Mouse (Mus musculus): Measurements from ENCODE around the gene Mthfsl. TPM values are rescaled to one million over a fixed set of nuclear protein-coding genes. Genes with fewer than 3 reads are reported as not detected.
"Not testable (repeated sequence)": the region's sequence is repeated elsewhere in the genome, so short reads cannot be mapped to it uniquely, and the experiment has no call there.

Gene Mthfsl
- polyA plus RNA-seq (2014; fragmentation: Nextera tagmentation; extraction: Ambion mirVana), result 27.5 and 29.6 TPM in 2 replicates

DNA sequence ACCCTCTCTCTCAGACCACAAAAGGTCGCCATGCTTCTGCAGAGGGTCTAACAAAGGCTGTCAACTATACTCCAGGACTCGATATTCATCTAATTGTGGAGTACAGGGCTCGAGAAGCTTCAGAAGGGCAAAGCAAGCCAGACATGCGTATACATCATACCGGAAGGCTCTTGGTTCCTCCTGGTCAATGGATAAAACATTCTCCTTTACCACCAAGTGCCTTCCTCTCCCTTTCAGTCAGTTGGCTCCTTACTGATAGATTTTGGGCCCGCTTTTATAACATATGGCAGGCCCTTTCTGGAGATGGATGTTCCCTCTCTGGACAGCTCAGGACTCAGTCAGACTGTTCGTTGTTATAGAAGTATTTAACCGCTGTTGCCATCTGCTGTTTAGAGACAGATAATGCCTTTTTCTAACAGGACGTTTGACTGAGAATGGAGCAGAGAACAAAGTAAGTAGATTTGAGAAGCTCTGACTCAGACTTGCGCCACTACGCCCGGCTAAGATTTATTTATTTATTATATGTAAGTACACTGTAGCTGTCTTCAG is at the start of gene Mthfsl:
Gene Mthfsl, minus strand, starts transcription at position 308 of the 549 bp plus-strand sequence.
- H3K9me3 ChIP-seq (ENCODE audit: control insufficient read depth, low read length); H3K9ac ChIP-seq (ENCODE audit: low read length); H3K36me3 ChIP-seq (ENCODE audit: control insufficient read depth, insufficient read depth, low read length); H3K4me1 ChIP-seq (ENCODE audit: control insufficient read depth, insufficient read depth, low read length); H3K27ac ChIP-seq (replicated peaks; ENCODE audit: low read depth, low read length); H3K4me3 ChIP-seq (ENCODE audit: low read depth, low read length); H3K27me3 ChIP-seq (ENCODE audit: control insufficient read depth, insufficient read depth, low read length): not testable (repeated sequence)
- DNase-seq (ENCODE audit: low spot score) (peak; percentile 22), ATAC-seq (ENCODE audit: insufficient number of reproducible peaks, low FRiP score, low TSS enrichment, low read depth) (peak; percentile 41; the same call in 1 of the 2 replicates)
- 34% methylated on average over 11 of the region's 12 CpGs for WGBS
- H3K4me2 ChIP-seq (ENCODE audit: low read depth, severe bottlenecking), result peak within 1 kb of the TSS; percentile 25

DNA sequence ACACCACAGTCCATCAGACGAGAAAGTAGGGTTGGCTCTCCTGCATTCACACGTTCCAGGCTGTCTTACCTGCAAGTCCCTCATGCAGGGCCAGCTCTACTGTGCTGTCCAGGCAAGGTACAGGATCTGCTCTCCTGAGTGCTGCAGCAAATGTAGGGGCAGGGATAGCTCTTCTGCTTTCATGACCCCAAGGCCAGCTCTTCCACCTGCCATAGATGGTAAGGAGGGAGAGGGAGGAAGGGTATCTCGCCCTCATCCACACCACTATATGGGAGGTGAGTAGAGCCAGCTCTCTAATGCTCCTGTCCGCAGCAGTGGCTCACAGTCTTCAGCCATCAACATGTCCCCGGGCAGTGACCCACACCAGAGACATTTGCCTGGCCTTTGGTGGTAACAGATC is 49.4 kb upstream of the Mthfsl start:
- not testable (repeated sequence) for DNase-seq (ENCODE audit: low spot score); H3K4me1 ChIP-seq (ENCODE audit: control insufficient read depth, insufficient read depth, low read length); H3K4me2 ChIP-seq (ENCODE audit: low read depth, severe bottlenecking); H3K27ac ChIP-seq (replicated peaks; ENCODE audit: low read depth, low read length); H3K27me3 ChIP-seq (ENCODE audit: control insufficient read depth, insufficient read depth, low read length); H3K4me3 ChIP-seq (ENCODE audit: low read depth, low read length); H3K36me3 ChIP-seq (ENCODE audit: control insufficient read depth, insufficient read depth, low read length); ATAC-seq (ENCODE audit: insufficient number of reproducible peaks, low FRiP score, low TSS enrichment, low read depth); H3K9ac ChIP-seq (ENCODE audit: low read length); H3K9me3 ChIP-seq (ENCODE audit: control insufficient read depth, low read length)
- WGBS, result 78% methylated on average over 4 of the region's 5 CpGs

DNA sequence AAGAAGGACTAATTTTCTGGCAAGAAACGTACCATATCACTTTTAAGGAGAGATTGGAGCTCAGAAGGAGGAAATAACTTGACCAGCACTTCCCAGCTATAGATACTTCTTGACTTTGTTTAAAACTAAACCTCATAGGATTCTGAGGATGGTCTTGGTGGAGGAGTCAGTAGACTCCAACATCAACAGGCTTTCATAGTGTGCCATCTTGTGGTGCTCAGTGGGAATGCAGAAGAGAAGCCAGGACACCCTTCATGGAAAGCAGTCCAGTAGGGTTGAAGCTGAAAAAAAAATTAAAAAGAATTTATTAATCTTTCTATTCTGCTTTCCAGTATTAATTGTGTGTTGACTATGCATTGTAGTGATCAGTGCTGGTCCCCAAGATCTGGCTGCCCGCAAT is 26.6 kb upstream of the Mthfsl start:
- H3K36me3 ChIP-seq (ENCODE audit: control insufficient read depth, insufficient read depth, low read length); H3K27me3 ChIP-seq (ENCODE audit: control insufficient read depth, insufficient read depth, low read length); H3K9me3 ChIP-seq (ENCODE audit: control insufficient read depth, low read length); DNase-seq (ENCODE audit: low spot score); H3K4me2 ChIP-seq (ENCODE audit: low read depth, severe bottlenecking); H3K27ac ChIP-seq (replicated peaks; ENCODE audit: low read depth, low read length); ATAC-seq (ENCODE audit: insufficient number of reproducible peaks, low FRiP score, low TSS enrichment, low read depth); H3K4me3 ChIP-seq (ENCODE audit: low read depth, low read length); H3K9ac ChIP-seq (ENCODE audit: low read length); H3K4me1 ChIP-seq (ENCODE audit: control insufficient read depth, insufficient read depth, low read length): not testable (repeated sequence)
- no CpG with 5 or more reads among the region's 2 CpGs for WGBS

DNA sequence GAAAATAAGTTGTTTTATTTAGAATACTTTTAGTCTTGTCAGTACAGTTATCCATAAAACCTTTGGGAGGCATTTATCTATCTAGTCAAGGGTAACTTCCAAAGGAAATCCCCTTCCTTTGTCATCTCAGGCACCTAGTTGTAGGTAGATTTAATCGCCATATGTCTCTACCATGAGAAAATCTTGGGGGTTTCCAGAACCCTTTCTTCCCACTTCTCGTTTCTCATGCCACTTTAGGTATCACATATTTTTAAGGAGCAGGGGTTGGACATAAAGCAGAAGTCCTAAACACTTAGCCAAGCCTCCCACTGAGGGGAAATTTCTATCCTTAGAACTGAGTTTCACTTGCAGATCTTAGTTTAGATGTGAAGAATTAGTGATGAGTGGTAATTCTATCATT is 25.9 kb upstream of the Mthfsl start:
- H3K4me3 ChIP-seq (ENCODE audit: low read depth, low read length); DNase-seq (ENCODE audit: low spot score); H3K27ac ChIP-seq (replicated peaks; ENCODE audit: low read depth, low read length); H3K9me3 ChIP-seq (ENCODE audit: control insufficient read depth, low read length); H3K27me3 ChIP-seq (ENCODE audit: control insufficient read depth, insufficient read depth, low read length); H3K4me1 ChIP-seq (ENCODE audit: control insufficient read depth, insufficient read depth, low read length); ATAC-seq (ENCODE audit: insufficient number of reproducible peaks, low FRiP score, low TSS enrichment, low read depth); H3K36me3 ChIP-seq (ENCODE audit: control insufficient read depth, insufficient read depth, low read length); H3K9ac ChIP-seq (ENCODE audit: low read length); H3K4me2 ChIP-seq (ENCODE audit: low read depth, severe bottlenecking): not testable (repeated sequence)
- no CpG with 5 or more reads among the region's 2 CpGs for WGBS

DNA sequence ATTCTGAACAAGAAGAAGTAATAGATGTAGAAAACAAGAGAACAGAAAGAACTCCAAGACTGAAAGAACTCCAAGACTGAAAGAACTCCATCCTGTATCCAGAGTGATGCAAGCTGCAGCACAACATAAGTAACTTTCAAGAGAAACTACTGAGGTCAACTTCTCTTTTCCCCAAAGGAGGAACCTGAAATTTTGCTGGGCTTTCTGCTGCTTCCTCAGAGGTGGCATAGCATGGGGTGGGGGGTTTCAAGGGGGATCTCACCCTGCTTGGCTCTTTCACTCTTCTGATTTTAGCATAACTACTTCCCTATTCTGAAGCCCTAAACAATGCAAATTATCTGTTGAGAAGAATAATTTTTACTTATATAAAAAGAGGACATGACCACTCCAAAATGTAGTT is 15.2 kb upstream of the Mthfsl start:
- not testable (repeated sequence) for DNase-seq (ENCODE audit: low spot score); H3K4me3 ChIP-seq (ENCODE audit: low read depth, low read length); H3K36me3 ChIP-seq (ENCODE audit: control insufficient read depth, insufficient read depth, low read length); H3K9me3 ChIP-seq (ENCODE audit: control insufficient read depth, low read length); ATAC-seq (ENCODE audit: insufficient number of reproducible peaks, low FRiP score, low TSS enrichment, low read depth); H3K4me1 ChIP-seq (ENCODE audit: control insufficient read depth, insufficient read depth, low read length); H3K9ac ChIP-seq (ENCODE audit: low read length); H3K4me2 ChIP-seq (ENCODE audit: low read depth, severe bottlenecking); H3K27me3 ChIP-seq (ENCODE audit: control insufficient read depth, insufficient read depth, low read length); H3K27ac ChIP-seq (replicated peaks; ENCODE audit: low read depth, low read length)

DNA sequence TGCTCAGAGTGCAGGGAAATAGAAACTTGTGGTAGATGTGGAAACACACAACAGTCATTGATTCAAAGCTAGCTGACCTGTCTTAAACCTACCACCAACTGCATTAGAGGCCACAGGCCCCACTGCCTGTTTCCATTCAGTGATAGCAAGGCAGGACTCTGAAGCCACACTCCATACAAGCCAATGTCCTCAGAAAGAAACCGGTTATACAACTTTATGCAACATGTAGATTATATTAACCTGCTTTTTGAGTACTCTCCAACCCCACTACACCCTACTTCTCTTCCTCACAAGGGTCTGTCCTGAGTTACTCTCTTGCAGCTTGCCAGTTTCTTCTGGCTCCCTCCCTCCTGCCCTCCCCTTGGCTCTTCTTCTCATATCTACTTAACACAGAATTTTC is 13.1 kb upstream of the Mthfsl start:
- H3K27ac ChIP-seq (replicated peaks; ENCODE audit: low read depth, low read length); DNase-seq (ENCODE audit: low spot score); H3K4me1 ChIP-seq (ENCODE audit: control insufficient read depth, insufficient read depth, low read length); ATAC-seq (ENCODE audit: insufficient number of reproducible peaks, low FRiP score, low TSS enrichment, low read depth); H3K9ac ChIP-seq (ENCODE audit: low read length); H3K36me3 ChIP-seq (ENCODE audit: control insufficient read depth, insufficient read depth, low read length); H3K9me3 ChIP-seq (ENCODE audit: control insufficient read depth, low read length); H3K4me3 ChIP-seq (ENCODE audit: low read depth, low read length); H3K27me3 ChIP-seq (ENCODE audit: control insufficient read depth, insufficient read depth, low read length); H3K4me2 ChIP-seq (ENCODE audit: low read depth, severe bottlenecking): not testable (repeated sequence)
- WGBS, result 80% methylated on average over 1 of the region's 1 CpGs

DNA sequence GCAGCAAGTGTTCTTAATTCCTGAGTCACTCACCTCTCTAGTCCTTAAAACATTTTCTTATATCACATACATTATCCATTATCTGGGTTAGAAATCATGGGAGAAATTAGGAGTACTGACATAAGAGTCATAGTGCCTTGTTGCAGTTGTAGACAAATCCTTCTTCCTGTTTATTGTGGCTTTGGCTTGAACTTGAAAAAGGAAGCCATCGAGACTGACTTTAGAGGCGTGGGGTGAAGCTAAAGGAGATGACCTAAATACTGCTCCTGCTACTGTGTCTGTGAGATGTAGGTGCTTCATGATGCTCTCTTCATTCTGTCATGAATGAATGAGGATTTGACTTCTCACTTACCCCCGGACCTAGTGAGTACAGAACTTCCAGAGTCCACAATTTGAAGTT is 12.2 kb upstream of the Mthfsl start:
- not testable (repeated sequence) for H3K4me1 ChIP-seq (ENCODE audit: control insufficient read depth, insufficient read depth, low read length); H3K4me2 ChIP-seq (ENCODE audit: low read depth, severe bottlenecking); H3K9ac ChIP-seq (ENCODE audit: low read length); H3K27ac ChIP-seq (replicated peaks; ENCODE audit: low read depth, low read length); H3K36me3 ChIP-seq (ENCODE audit: control insufficient read depth, insufficient read depth, low read length); H3K4me3 ChIP-seq (ENCODE audit: low read depth, low read length); H3K9me3 ChIP-seq (ENCODE audit: control insufficient read depth, low read length); H3K27me3 ChIP-seq (ENCODE audit: control insufficient read depth, insufficient read depth, low read length); ATAC-seq (ENCODE audit: insufficient number of reproducible peaks, low FRiP score, low TSS enrichment, low read depth); DNase-seq (ENCODE audit: low spot score)
- 84% methylated on average over 1 of the region's 3 CpGs for WGBS

DNA sequence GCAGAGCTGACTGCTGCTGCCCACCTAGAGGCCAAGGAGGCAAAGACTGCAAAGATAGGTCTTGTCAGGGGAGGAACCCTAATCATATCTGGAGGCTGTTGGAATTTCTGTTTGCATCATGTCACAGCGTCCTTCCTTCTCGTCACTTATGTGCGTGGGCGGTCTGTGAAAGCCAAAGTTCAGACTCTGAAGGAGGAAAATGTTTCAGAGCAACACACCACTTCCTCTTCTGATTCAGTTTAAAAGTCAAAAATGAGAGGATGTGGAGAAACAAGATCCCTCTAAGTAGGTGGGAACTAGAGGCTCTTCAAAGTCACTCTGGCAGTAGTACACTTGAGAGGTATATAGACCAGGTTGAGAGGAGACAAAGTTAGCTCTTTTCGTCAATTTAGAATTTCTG is 11.6 kb upstream of the Mthfsl start, which contains the start of gene Bcl2a1d:
Gene Bcl2a1d, minus strand, starts transcription at position 187 of the 400 bp plus-strand sequence.
- not testable (repeated sequence) for ATAC-seq (ENCODE audit: insufficient number of reproducible peaks, low FRiP score, low TSS enrichment, low read depth); H3K27me3 ChIP-seq (ENCODE audit: control insufficient read depth, insufficient read depth, low read length); H3K4me1 ChIP-seq (ENCODE audit: control insufficient read depth, insufficient read depth, low read length); H3K9ac ChIP-seq (ENCODE audit: low read length); H3K9me3 ChIP-seq (ENCODE audit: control insufficient read depth, low read length); H3K4me2 ChIP-seq (ENCODE audit: low read depth, severe bottlenecking); DNase-seq (ENCODE audit: low spot score); H3K4me3 ChIP-seq (ENCODE audit: low read depth, low read length); H3K36me3 ChIP-seq (ENCODE audit: control insufficient read depth, insufficient read depth, low read length); H3K27ac ChIP-seq (replicated peaks; ENCODE audit: low read depth, low read length)
- 88% methylated on average over 5 of the region's 5 CpGs for WGBS

DNA sequence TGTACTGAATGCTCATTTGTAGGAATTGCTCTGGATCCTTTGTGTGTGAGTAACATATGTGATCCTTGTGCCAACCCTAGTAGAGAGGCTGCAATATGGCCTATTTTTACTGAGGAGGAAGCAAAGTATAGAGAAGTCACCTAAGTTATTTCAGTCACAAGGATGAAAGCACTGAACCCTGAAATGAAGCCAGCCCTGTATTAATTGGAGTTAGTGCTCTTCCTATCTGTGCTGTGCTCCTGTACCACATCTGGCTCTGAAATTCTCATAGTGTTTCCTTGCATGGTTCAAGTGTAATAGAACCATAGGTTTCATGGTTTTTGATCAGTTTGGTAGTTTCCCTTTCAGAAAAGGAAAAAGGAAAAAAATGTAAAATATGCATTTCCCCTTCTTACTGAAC is 8.2 kb upstream of the Mthfsl start:
- not testable (repeated sequence) for H3K9me3 ChIP-seq (ENCODE audit: control insufficient read depth, low read length); H3K9ac ChIP-seq (ENCODE audit: low read length); H3K27ac ChIP-seq (replicated peaks; ENCODE audit: low read depth, low read length); H3K4me1 ChIP-seq (ENCODE audit: control insufficient read depth, insufficient read depth, low read length); DNase-seq (ENCODE audit: low spot score); H3K4me3 ChIP-seq (ENCODE audit: low read depth, low read length); H3K4me2 ChIP-seq (ENCODE audit: low read depth, severe bottlenecking); H3K27me3 ChIP-seq (ENCODE audit: control insufficient read depth, insufficient read depth, low read length); H3K36me3 ChIP-seq (ENCODE audit: control insufficient read depth, insufficient read depth, low read length); ATAC-seq (ENCODE audit: insufficient number of reproducible peaks, low FRiP score, low TSS enrichment, low read depth)

Measured in limb, embryonic 11.5 days (tissue).